Mouse (Mus musculus): ENCODE data around the gene Chrne. TPM values are rescaled to one million over a fixed set of nuclear protein-coding genes. Genes with fewer than 3 reads are reported as not detected.

Gene Chrne
- total RNA-seq, 4 experiments from 2014 or later: 1.0 TPM; not detected in 3

- no peak for DNase-seq (ENCODE audit: low spot score in 2 of 2)
These were observed 9.4 kb upstream of the Chrne start for GRCm38 (mm10) chr11:70628431-70628830.

GRCm38 (mm10) chr11:70626877-70627276 lies 7.9 kb upstream of the Chrne start:
- DNase-seq (ENCODE audit: low spot score in 2 of 2): no peak

GRCm38 (mm10) chr11:70625473-70625872 lies 6.5 kb upstream of the Chrne start:
- DNase-seq (ENCODE audit: low spot score in 2 of 2): no peak

- no peak for DNase-seq (ENCODE audit: low spot score in 2 of 2)
These were observed 4.2 kb upstream of the Chrne start for GRCm38 (mm10) chr11:70623053-70623742.

DNA sequence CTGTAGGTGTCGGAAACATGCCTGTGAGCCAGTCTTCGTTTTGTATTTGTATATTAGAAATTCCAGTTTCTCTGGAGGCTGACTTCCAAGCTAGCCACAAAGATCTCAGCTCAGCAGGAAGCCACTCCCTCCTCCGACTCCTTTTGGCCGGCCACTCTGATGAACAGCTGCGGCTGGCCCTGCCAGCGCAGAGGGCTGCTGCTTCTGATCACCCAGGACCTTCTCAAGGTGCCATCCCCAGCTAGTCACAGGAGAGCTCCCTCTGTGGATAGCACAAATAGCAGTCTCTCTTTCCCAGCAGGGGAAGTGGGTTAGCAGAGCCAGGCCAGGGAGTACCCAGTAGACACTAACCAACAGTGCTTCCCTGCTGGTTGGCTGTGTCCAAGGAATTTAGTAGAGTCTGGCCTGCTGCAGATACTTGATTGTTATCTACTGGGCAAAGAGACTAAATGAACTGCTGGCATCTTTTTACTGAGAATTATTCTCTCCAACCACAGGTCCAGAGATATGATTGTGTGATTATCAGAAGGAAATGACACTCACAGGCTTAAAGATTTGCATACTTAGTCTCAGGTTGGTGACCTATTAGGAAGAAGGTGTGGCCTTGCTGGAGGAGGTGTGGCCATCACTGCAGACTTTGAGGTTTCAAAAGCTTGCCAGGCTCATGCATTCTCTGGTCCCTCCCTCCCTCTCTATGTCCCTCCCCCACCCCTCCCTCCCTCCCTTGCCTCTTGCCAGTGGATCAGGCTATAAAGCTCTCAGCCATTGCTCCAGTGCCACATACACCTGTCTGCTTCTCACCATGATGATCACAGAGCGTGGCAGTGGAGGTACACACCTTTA lies 3.2 kb upstream of the Chrne start:
- DNase-seq (ENCODE audit: low spot score in 2 of 2): no peak

GRCm38 (mm10) chr11:70615516-70616093 lies 3.4 kb downstream of the Chrne start, which contains the start of gene 4930544D05Rik:
Gene 4930544D05Rik (plus strand): TSS chr11:70615848.
- no peak for DNase-seq (ENCODE audit: low spot score in 2 of 2)

- no peak for DNase-seq (ENCODE audit: low spot score in 2 of 2)
These were observed 3.9 kb downstream of the Chrne start for GRCm38 (mm10) chr11:70615074-70615473.

- DNase-seq (ENCODE audit: low spot score in 2 of 2): no peak
These were observed 6.5 kb downstream of the Chrne start for GRCm38 (mm10) chr11:70612505-70612904.

GRCm38 (mm10) chr11:70610752-70611151 lies 8.3 kb downstream of the Chrne start:
- DNase-seq (ENCODE audit: low spot score in 2 of 2): no peak

- no peak for DNase-seq (ENCODE audit: low spot score in 2 of 2)
These were observed 10.5 kb downstream of the Chrne start for GRCm38 (mm10) chr11:70608381-70609066.

DNA sequence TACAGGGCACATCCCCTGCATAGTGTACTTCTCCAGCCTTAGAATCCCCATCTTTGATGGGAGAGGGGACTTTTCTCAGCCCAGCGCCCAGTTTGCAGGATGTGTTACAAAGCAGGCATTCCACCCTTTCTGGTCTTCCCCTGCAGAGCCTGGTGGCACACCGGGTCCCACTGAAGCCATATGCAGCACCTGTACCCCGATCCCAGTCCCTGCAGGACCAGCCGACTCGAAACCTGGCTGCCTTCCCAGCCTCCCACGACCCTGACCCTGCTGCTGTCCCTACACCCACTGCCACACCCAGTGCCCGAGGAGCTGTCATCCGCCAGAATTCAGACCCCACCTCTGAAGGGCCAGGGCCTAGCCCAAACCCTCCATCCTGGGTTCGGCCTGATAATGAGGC lies 11.4 kb downstream of the Chrne start:
- no peak for DNase-seq (ENCODE audit: low spot score in 2 of 2)

DNA sequence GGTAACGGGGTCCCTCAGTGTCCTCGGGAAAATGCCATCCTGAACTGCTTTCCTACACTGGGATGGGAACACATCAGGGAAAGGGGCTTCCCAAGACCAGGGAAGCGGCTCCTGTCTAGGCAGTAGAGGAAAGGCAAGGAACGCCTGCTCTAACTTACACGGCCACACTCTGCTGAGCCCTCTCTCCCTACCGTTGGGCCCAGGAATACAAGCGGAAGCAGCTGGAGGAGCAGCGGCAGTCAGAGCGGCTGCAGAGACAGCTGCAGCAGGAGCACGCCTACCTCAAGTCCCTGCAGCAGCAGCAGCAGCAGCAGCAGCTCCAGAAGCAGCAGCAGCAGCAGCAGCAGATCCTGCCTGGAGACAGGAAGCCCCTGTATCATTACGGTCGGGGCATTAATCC lies 12.3 kb downstream of the Chrne start:
- no peak for DNase-seq (ENCODE audit: low spot score in 2 of 2)

GRCm38 (mm10) chr11:70605024-70605566 lies 13.9 kb downstream of the Chrne start:
- peak in 1 of 2 experiments; percentile 78 for DNase-seq (ENCODE audit: low spot score in 2 of 2)

DNA sequence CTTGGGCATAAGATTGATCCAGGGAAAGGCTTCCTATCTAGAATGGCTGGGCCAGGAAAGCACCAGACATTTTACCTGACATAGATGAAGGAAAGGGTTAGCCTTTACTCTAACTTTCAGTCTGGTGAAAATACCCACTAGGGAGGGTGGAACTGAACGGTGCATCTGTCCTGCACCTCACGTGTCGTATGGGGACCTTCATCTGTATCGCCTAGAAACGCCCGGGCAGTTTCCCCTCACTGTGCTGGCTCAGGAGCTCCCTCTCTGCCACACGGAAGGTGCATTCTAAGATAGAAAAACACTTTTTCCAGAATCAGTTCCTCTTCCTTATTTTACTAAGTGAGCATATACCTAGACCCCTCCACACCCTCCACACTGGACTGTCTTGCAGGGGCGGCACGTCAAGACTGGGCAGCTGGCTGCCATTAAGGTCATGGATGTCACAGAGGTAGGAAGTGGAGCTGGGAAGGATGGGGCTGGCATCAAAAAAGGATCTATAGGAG lies 20.5 kb downstream of the Chrne start:
- no peak for DNase-seq (ENCODE audit: low spot score in 2 of 2)

DNA sequence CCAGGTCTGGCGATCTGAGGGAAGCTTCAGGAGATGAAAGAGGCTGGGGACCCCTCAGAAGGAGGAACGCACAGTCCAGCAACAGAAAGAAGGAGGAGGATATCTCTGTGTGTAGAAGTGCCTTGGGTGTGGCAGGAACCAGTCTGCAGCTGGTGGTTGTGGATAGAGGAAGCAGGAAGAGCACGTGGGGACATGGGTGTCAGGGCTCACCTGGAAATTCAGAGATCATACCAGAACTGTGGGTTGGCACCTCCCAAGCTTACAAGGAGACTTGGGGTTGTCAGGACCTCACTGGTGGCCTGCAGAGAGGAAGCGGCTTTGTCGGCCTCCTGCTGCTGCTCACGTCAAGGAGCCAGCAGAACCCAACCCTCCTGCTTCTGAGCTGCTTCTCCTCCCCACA lies 21.7 kb downstream of the Chrne start:
- DNase-seq (ENCODE audit: low spot score in 2 of 2): no peak

- DNase-seq (ENCODE audit: low spot score in 2 of 2): no peak
These were observed 22.9 kb downstream of the Chrne start for GRCm38 (mm10) chr11:70596094-70596493.

- DNase-seq (ENCODE audit: low spot score in 2 of 2): no peak
These were observed 23.4 kb downstream of the Chrne start for GRCm38 (mm10) chr11:70595638-70596037.

- no peak for DNase-seq (ENCODE audit: low spot score in 2 of 2)
These were observed 24.6 kb downstream of the Chrne start for GRCm38 (mm10) chr11:70594253-70594989.

GRCm38 (mm10) chr11:70591733-70592132 lies 27.3 kb downstream of the Chrne start:
- DNase-seq (ENCODE audit: low spot score in 2 of 2): no peak

GRCm38 (mm10) chr11:70586954-70587353 lies 32.1 kb downstream of the Chrne start:
- DNase-seq (ENCODE audit: low spot score in 2 of 2): no peak

Measured in layer of hippocampus, adult 8-10 months (tissue).